Mouse (Mus musculus) erythroblast, embryonic 14.5 days (primary cell): ENCODE results near the gene Ptov1. TPM values are rescaled to one million over a fixed set of nuclear protein-coding genes. Genes with fewer than 3 reads are reported as not detected.

Experiments
- H3K27me3 ChIP-seq: 2 replicates; pipeline ENCODE4 v1.6.1; 2012; ENCODE audit warnings: inconsistent platforms; ENCODE audit not compliant: control insufficient read depth
- H3K36me3 ChIP-seq: 2 replicates; pipeline ENCODE4 v1.6.1; 2012; ENCODE audit warnings: mild to moderate bottlenecking, inconsistent platforms; ENCODE audit not compliant: control insufficient read depth
- H3K4me1 ChIP-seq: 2 replicates; pipeline ENCODE4 v1.6.1; 2012; ENCODE audit warnings: inconsistent platforms; ENCODE audit not compliant: control insufficient read depth
- H3K4me3 ChIP-seq: replicated peaks from 2 replicates; pipeline ENCODE3; 2012; ENCODE audit warnings: moderate library complexity, mild to moderate bottlenecking, inconsistent platforms
- H3K9me3 ChIP-seq: 2 replicates; pipeline ENCODE4 v1.6.1; 2012; ENCODE audit warnings: low read length, inconsistent platforms, mixed read lengths; ENCODE audit not compliant: control insufficient read depth
- GATA1 ChIP-seq: IDR thresholded peaks from 2 replicates; pipeline ENCODE4 v1.6.1; 2012; ENCODE audit warnings: low read length, inconsistent platforms, mixed read lengths
- TAL1 ChIP-seq: IDR thresholded peaks from 3 replicates; pipeline ENCODE4 v1.6.1; 2012; ENCODE audit warnings: low read length, inconsistent platforms, mixed read lengths
- polyA plus RNA-seq: library from polyadenylated mRNA; stranded (reverse); fragments of >175 nt; gene quantifications from 2 replicates; pipeline ENCODE4 v1.2.3, GENCODE M21; 2012

Ptov1 gene
- polyA plus RNA-seq, 1 experiment, result 7.3 TPM

- TF ChIP-seq GATA1, result no peak
- TF ChIP-seq TAL1, result no peak
Observed at GRCm38 (mm10) chr7:44870614-44871013, 1.0 kb upstream of the Ptov1 start.

GRCm38 (mm10) chr7:44868919-44869696 lies 480 bp downstream of the Ptov1 start:
- TF ChIP-seq GATA1 (no peak), TAL1 (no peak)
- Histone ChIP-seq H3K27me3 (peaks cover 3% of the 10 kb centered on the region; the same call in 1 of the 2 replicates), H3K4me1 (peaks cover 64% of the 10 kb centered on the region), H3K36me3 (peaks cover 22% of the 10 kb centered on the region), H3K4me3 (peak overlapping the region; percentile 77), H3K9me3 (no peaks in the 10 kb centered on the region)

More at GRCm38 (mm10) chr7:44870614-44871013, 1.0 kb upstream of the Ptov1 start:
- Histone ChIP-seq H3K9me3 (no peaks in the 10 kb centered on the region), H3K36me3 (peaks cover 7% of the 10 kb centered on the region), H3K4me3 (no peak overlapping the region), H3K27me3 (peaks cover 3% of the 10 kb centered on the region; the same call in 1 of the 2 replicates), H3K4me1 (peaks cover 57% of the 10 kb centered on the region)

GRCm38 (mm10) chr7:44868465-44868864 lies 1.1 kb downstream of the Ptov1 start:
- no peaks in the 10 kb centered on the region for H3K9me3 ChIP-seq
- H3K4me3 ChIP-seq, result peak overlapping the region; percentile 77
- no peak for TF ChIP-seq TAL1
- no peak for TF ChIP-seq GATA1
- H3K27me3 ChIP-seq, result peaks cover 3% of the 10 kb centered on the region; the same call in 1 of the 2 replicates
- H3K4me1 ChIP-seq, result peaks cover 63% of the 10 kb centered on the region
- peaks cover 29% of the 10 kb centered on the region for H3K36me3 ChIP-seq

- Histone ChIP-seq H3K9me3 (no peaks in the 10 kb centered on the region), H3K36me3 (peaks cover 35% of the 10 kb centered on the region), H3K4me1 (peaks cover 66% of the 10 kb centered on the region), H3K4me3 (peak overlapping the region; percentile 77), H3K27me3 (peaks cover 3% of the 10 kb centered on the region; the same call in 1 of the 2 replicates)
- TF ChIP-seq TAL1, result no peak
- no peak for TF ChIP-seq GATA1
Observed at GRCm38 (mm10) chr7:44867802-44868201, 1.8 kb downstream of the Ptov1 start.

- Histone ChIP-seq H3K27me3 (peaks cover 3% of the 10 kb centered on the region; the same call in 1 of the 2 replicates), H3K9me3 (no peaks in the 10 kb centered on the region), H3K36me3 (peaks cover 42% of the 10 kb centered on the region), H3K4me3 (no peak overlapping the region), H3K4me1 (peaks cover 66% of the 10 kb centered on the region)
- TF ChIP-seq GATA1 (no peak), TAL1 (no peak)
Observed at GRCm38 (mm10) chr7:44867010-44867702, 2.4 kb downstream of the Ptov1 start.

GRCm38 (mm10) chr7:44866276-44867009 lies 3.1 kb downstream of the Ptov1 start:
- no peak overlapping the region for H3K4me3 ChIP-seq
- H3K4me1 ChIP-seq, result peaks cover 67% of the 10 kb centered on the region
- no peaks in the 10 kb centered on the region for H3K9me3 ChIP-seq
- H3K27me3 ChIP-seq, result peaks cover 3% of the 10 kb centered on the region; the same call in 1 of the 2 replicates
- no peak for TF ChIP-seq TAL1
- TF ChIP-seq GATA1, result no peak
- H3K36me3 ChIP-seq, result peaks cover 49% of the 10 kb centered on the region

GRCm38 (mm10) chr7:44864595-44865542 lies 4.7 kb downstream of the Ptov1 start:
- Histone ChIP-seq H3K4me3 (no peak overlapping the region), H3K27me3 (peaks cover 3% of the 10 kb centered on the region; the same call in 1 of the 2 replicates), H3K9me3 (no peaks in the 10 kb centered on the region), H3K4me1 (peaks cover 74% of the 10 kb centered on the region), H3K36me3 (peaks cover 65% of the 10 kb centered on the region)
- TF ChIP-seq TAL1 (no peak), GATA1 (no peak)

GRCm38 (mm10) chr7:44863982-44864494 lies 5.5 kb downstream of the Ptov1 start:
- H3K36me3 ChIP-seq, result peaks cover 73% of the 10 kb centered on the region
- no peak overlapping the region for H3K4me3 ChIP-seq
- no peaks in the 10 kb centered on the region for H3K9me3 ChIP-seq
- TF ChIP-seq TAL1 (no peak), GATA1 (no peak)
- peaks cover 3% of the 10 kb centered on the region; the same call in 1 of the 2 replicates for H3K27me3 ChIP-seq
- peaks cover 74% of the 10 kb centered on the region for H3K4me1 ChIP-seq
